In genomic region chr4:40680250-40680860, GRCm38 (mm10) we compare ENCODE assay signal across 8 mouse cellular contexts. TPM values are rescaled to one million over a fixed set of nuclear protein-coding genes. Genes with fewer than 3 reads are reported as not detected.
A peak's percentile ranks its signal among the peaks of the same experiment; 100 is the strongest.
DNase-seq lines count a peak whose midpoint lies in the region; ATAC-seq and TF ChIP-seq lines count a peak whose summit lies in the region.

No protein-coding gene starts in this region.

- no peak overlapping the region for H3K4me3 ChIP-seq in cerebellum, adult 2 months (replicated peaks; ENCODE audit: insufficient read depth, low read depth, low read length)
- H3K4me3 ChIP-seq in embryonic facial prominence, embryonic 14.5 days (ENCODE audit: low read depth, low read length) = no peak overlapping the region
- no peak overlapping the region for H3K4me3 ChIP-seq in limb, embryonic 11.5 days (ENCODE audit: low read depth, low read length)
- no peak overlapping the region for H3K4me3 ChIP-seq in olfactory bulb, adult 2 months (ENCODE audit: insufficient read depth, low read depth, low read length)

- peak; percentile 76 for TF ChIP-seq CTCF in cerebellum, adult 2 months (IDR thresholded peaks at IDR 0.05; ENCODE audit: borderline replicate concordance, insufficient read depth, low read depth, low read length)
- peak; percentile 29; the same call in 1 of the 2 replicates for TF ChIP-seq CTCF in olfactory bulb, adult 2 months (IDR thresholded peaks at IDR 0.05; ENCODE audit: insufficient read depth, low read depth, low read length)

- no peak for TF ChIP-seq POLR2A in cerebellum, adult 2 months (IDR thresholded peaks at IDR 0.05; ENCODE audit: borderline replicate concordance, insufficient read depth, low read length)
- TF ChIP-seq POLR2A in olfactory bulb, adult 2 months (IDR thresholded peaks at IDR 0.05; ENCODE audit: insufficient read depth, low read depth, low read length) = no peak

- 55% methylated on average over 5 of the region's 5 CpGs for WGBS in cerebellum, adult 2 months
- 45% methylated on average over 5 of the region's 5 CpGs for WGBS in embryonic facial prominence, embryonic 14.5 days
- WGBS in limb, embryonic 11.5 days = 51% methylated on average over 5 of the region's 5 CpGs
- 55% methylated on average over 5 of the region's 5 CpGs for WGBS in olfactory bulb, adult 2 months

- peak; percentile 34 to 35 for DNase-seq in cerebellum, adult 2 months
- DNase-seq in cerebellum, adult 11 months = no peak
- DNase-seq in spleen, adult 12 weeks (ENCODE audit: low spot score) = peak; percentile 20
- DNase-seq in spleen, postnatal 4 days (ENCODE audit: low spot score in 2 of 2) = no peak
- peak; percentile 68 for DNase-seq in embryonic facial prominence, embryonic 14.5 days (ENCODE audit: low spot score)
- DNase-seq in limb, embryonic 11.5 days (ENCODE audit: low spot score) = peak; percentile 57
- DNase-seq in gastrocnemius, postnatal 25 days = no peak

- peaks cover 5% of the 10 kb centered on the region; the same call in 1 of the 2 replicates for H3K4me1 ChIP-seq in cerebellum, adult 2 months (ENCODE audit: control insufficient read depth, insufficient read depth, low read length)
- H3K4me1 ChIP-seq in embryonic facial prominence, embryonic 14.5 days (ENCODE audit: control insufficient read depth, insufficient read depth, low read length) = no peaks in the 10 kb centered on the region
- H3K4me1 ChIP-seq in limb, embryonic 11.5 days (ENCODE audit: control insufficient read depth, insufficient read depth, low read length) = peaks cover 4% of the 10 kb centered on the region; the same call in 1 of the 2 replicates
- peaks cover 3% of the 10 kb centered on the region for H3K4me1 ChIP-seq in olfactory bulb, adult 2 months (ENCODE audit: control insufficient read depth, insufficient read depth, low read length)

- no peaks in the 10 kb centered on the region; the same call in 1 of the 2 replicates for H3K36me3 ChIP-seq in embryonic facial prominence, embryonic 14.5 days (ENCODE audit: control insufficient read depth, insufficient read depth, low read length)
- H3K36me3 ChIP-seq in limb, embryonic 11.5 days (ENCODE audit: control insufficient read depth, insufficient read depth, low read length) = no peaks in the 10 kb centered on the region

- no peak overlapping the region for H3K4me2 ChIP-seq in embryonic facial prominence, embryonic 14.5 days (ENCODE audit: low read depth, low read length)
- H3K4me2 ChIP-seq in limb, embryonic 11.5 days (ENCODE audit: low read depth, severe bottlenecking) = no peak overlapping the region

- H3K27me3 ChIP-seq in cerebellum, adult 2 months (ENCODE audit: control insufficient read depth, insufficient read depth, low read length) = no peaks in the 10 kb centered on the region
- no peaks in the 10 kb centered on the region for H3K27me3 ChIP-seq in embryonic facial prominence, embryonic 14.5 days (replicated peaks; ENCODE audit: control insufficient read depth, insufficient read depth, low read length)
- H3K27me3 ChIP-seq in limb, embryonic 11.5 days (ENCODE audit: control insufficient read depth, insufficient read depth, low read length) = no peaks in the 10 kb centered on the region

- no peak overlapping the region for H3K27ac ChIP-seq in cerebellum, adult 2 months (ENCODE audit: insufficient read depth, low read length)
- no peak overlapping the region for H3K27ac ChIP-seq in embryonic facial prominence, embryonic 14.5 days (replicated peaks; ENCODE audit: low read depth, low read length)
- H3K27ac ChIP-seq in limb, embryonic 11.5 days (replicated peaks; ENCODE audit: low read depth, low read length) = no peak overlapping the region
- no peak overlapping the region for H3K27ac ChIP-seq in olfactory bulb, adult 2 months (ENCODE audit: insufficient read depth, low read depth, low read length)

- H3K9me3 ChIP-seq in embryonic facial prominence, embryonic 14.5 days (ENCODE audit: control insufficient read depth, low read length) = no peaks in the 10 kb centered on the region
- H3K9me3 ChIP-seq in limb, embryonic 11.5 days (ENCODE audit: control insufficient read depth, low read length) = no peaks in the 10 kb centered on the region

- no peak for ATAC-seq in embryonic facial prominence, embryonic 14.5 days (ENCODE audit: low read depth)
- no peak for ATAC-seq in limb, embryonic 11.5 days (ENCODE audit: insufficient number of reproducible peaks, low FRiP score, low TSS enrichment, low read depth)

- H3K9ac ChIP-seq in embryonic facial prominence, embryonic 14.5 days (ENCODE audit: low read depth, low read length) = no peak overlapping the region
- H3K9ac ChIP-seq in limb, embryonic 11.5 days (ENCODE audit: low read length) = no peak overlapping the region

RNA-seq across cellular contexts. Expression of gene Aptx, which starts 22.6 kb away (rescaled TPM):
- polyA plus RNA-seq in cerebellum, adult 2 months (2012; rRNA removed) = 20.8 and 24.1 TPM in 2 replicates
- 26.2 and 28.5 TPM in 2 replicates for polyA plus RNA-seq in embryonic facial prominence, embryonic 14.5 days (2014; fragmentation: Nextera tagmentation; extraction: Ambion mirVana)
- polyA plus RNA-seq in limb, embryonic 11.5 days (2014; fragmentation: Nextera tagmentation; extraction: Ambion mirVana) = 34.4 and 35.4 TPM in 2 replicates
- not detected in 2 replicates for polyA plus RNA-seq in olfactory bulb, adult 2 months (2012; ENCODE audit: insufficient read depth, insufficient read length, low replicate concordance, missing spikeins)
- 10 to 100 TPM; 13.5 to 14.5 TPM for total RNA-seq in gastrocnemius, postnatal 25 days (2021)

RNA-seq across cellular contexts. Expression of gene Dnaja1, which starts 41.6 kb away (rescaled TPM):
- 83.7 and 93.0 TPM in 2 replicates for polyA plus RNA-seq in cerebellum, adult 2 months (2012; rRNA removed)
- polyA plus RNA-seq in embryonic facial prominence, embryonic 14.5 days (2014; fragmentation: Nextera tagmentation; extraction: Ambion mirVana) = 379 and 406 TPM in 2 replicates
- 583 and 614 TPM in 2 replicates for polyA plus RNA-seq in limb, embryonic 11.5 days (2014; fragmentation: Nextera tagmentation; extraction: Ambion mirVana)
- 375 TPM in 1 of 2 replicates, not detected in the other for polyA plus RNA-seq in olfactory bulb, adult 2 months (2012; ENCODE audit: insufficient read depth, insufficient read length, low replicate concordance, missing spikeins)
- total RNA-seq in gastrocnemius, postnatal 25 days (2021) = 10 to 100 TPM; 44.5 to 50.1 TPM

Comparison
In these comparisons a context has a peak if more than half of its experiments do, and no peak if none do; other contexts are left out.
1. DNase-seq: peak in cerebellum, adult 2 months (2 of 2), spleen, adult 12 weeks (single experiment), embryonic facial prominence, embryonic 14.5 days (single experiment) and limb, embryonic 11.5 days (single experiment); none in cerebellum, adult 11 months (single experiment), spleen, postnatal 4 days (0 of 2) and gastrocnemius, postnatal 25 days (single experiment).